Mouse (Mus musculus) CH12.LX (cell line): ENCODE data around the gene Map3k9.

ENCODE experiments used
- CTCF ChIP-seq, 2 experiments: IDR thresholded peaks in 1 of 2; conservative IDR thresholded peaks in 1 of 2; 2 replicates each; pipeline ENCODE4 v1.5.1; 2011 to 2012; ENCODE audit warnings: low read depth in 2 of 2, low read length in 2 of 2, improper control_type of control experiment in 1 of 2, inconsistent platforms in 1 of 2, mild to moderate bottlenecking in 1 of 2, moderate library complexity in 1 of 2
- EP300 ChIP-seq: IDR thresholded peaks from 2 replicates; pipeline ENCODE4 v1.6.1; 2011; ENCODE audit warnings: low read length, improper control_type of control experiment
- JUND ChIP-seq: conservative IDR thresholded peaks from 2 replicates; pipeline ENCODE4 v1.6.1; 2011; ENCODE audit warnings: low read depth, low read length, improper control_type of control experiment
- KAT2A ChIP-seq: IDR thresholded peaks from 2 replicates; pipeline ENCODE4 v1.6.1; 2012; ENCODE audit warnings: low read length, improper control_type of control experiment, inconsistent platforms; ENCODE audit not compliant: insufficient replicate concordance
- MAX ChIP-seq: IDR thresholded peaks from 2 replicates; pipeline ENCODE4 v1.6.1; 2011; ENCODE audit warnings: low read length, improper control_type of control experiment
- MEF2A ChIP-seq: IDR thresholded peaks from 2 replicates; pipeline ENCODE4 v1.6.1; 2014; ENCODE audit warnings: low read depth, mild to moderate bottlenecking, inconsistent platforms, low read length, improper control_type of control experiment, borderline replicate concordance
- POLR2A ChIP-seq: IDR thresholded peaks from 2 replicates; pipeline ENCODE4 v1.6.1; 2011; ENCODE audit warnings: low read depth, mild to moderate bottlenecking, improper control_type of control experiment, low read length
- SIN3A ChIP-seq: IDR thresholded peaks from 2 replicates; pipeline ENCODE4 v1.6.1; 2012; ENCODE audit warnings: low read length, improper control_type of control experiment, inconsistent platforms
- TCF12 ChIP-seq: IDR thresholded peaks from 2 replicates; pipeline ENCODE4 v1.6.1; 2014; ENCODE audit warnings: low read depth, mild to moderate bottlenecking, inconsistent platforms, low read length, improper control_type of control experiment
- USF1 ChIP-seq: IDR thresholded peaks from 2 replicates; pipeline ENCODE4 v1.6.1; 2014; ENCODE audit warnings: low read depth, mild to moderate bottlenecking, inconsistent platforms, low read length, improper control_type of control experiment
- USF2 ChIP-seq: conservative IDR thresholded peaks from 2 replicates; pipeline ENCODE4 v1.6.1; 2011; ENCODE audit warnings: low read depth, low read length, improper control_type of control experiment

DNA sequence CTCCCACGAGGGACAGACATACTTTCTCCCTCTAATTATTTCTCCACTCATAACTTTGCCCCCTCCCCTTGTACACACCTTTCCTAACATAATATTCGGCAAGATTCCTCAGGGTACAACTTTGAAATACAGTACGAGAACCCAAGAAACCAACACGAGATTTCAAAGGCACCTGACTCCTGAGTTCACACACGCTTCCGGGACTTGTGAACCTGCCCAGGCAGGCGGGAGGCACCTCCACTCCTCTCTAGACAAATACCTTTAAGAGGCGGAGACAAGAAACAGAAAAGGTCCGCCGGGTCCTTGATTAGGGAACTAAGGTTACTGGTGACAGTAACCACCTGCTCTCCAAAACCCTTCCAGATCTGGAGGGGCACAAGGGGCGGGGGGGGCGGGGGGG, 1.1 kb downstream of the Map3k9 start:
- TF ChIP-seq EP300 (no peak), SIN3A (no peak), TCF12 (no peak), USF1 (no peak), KAT2A (no peak), MEF2A (no peak), MAX (no peak), JUND (no peak), USF2 (no peak), POLR2A (no peak), CTCF (conservative IDR thresholded peaks at IDR 0.05 in 1 of 2, IDR thresholded peaks at IDR 0.05 in 1 of 2; ENCODE audit: low read depth in 2 of 2, low read length in 2 of 2) (no peak)
